Mouse (Mus musculus): ENCODE results near the gene Pnldc1. TPM values are rescaled to one million over a fixed set of nuclear protein-coding genes. Genes with fewer than 3 reads are reported as not detected.

Gene Pnldc1
- polyA plus RNA-seq, 1 experiment from 2014 or later: 0.63 TPM

DNA sequence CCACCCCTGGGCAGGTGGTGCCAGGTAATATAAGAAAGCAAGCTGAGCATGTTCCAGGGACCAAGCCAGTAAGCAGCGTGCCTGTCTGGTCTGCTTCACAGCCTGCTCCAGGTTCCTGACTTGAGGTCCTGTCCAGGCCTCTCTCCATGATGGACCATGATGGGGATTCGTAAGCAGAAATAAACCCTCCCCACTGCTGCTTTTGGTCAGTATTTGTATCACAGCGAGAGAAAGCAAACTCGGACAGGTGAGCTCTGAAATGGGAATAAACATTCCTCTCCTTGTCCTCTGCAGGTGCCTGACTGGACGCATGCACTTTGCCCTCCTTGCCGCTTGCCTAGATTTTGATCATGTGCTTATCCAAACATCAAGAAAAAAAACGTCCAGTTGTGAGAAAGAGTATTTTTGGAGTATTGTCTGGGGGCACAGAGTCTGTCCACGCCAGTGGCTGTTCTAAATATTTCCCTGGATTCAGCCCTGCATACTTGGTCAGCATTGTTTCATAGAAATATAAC, 51.0 kb downstream of the Pnldc1 start:
- no peak for TF ChIP-seq EP300 (optimal IDR thresholded peaks at IDR 0.05)
- TF ChIP-seq CTCF (IDR thresholded peaks at IDR 0.05; ENCODE audit: low read depth): no peak

DNA sequence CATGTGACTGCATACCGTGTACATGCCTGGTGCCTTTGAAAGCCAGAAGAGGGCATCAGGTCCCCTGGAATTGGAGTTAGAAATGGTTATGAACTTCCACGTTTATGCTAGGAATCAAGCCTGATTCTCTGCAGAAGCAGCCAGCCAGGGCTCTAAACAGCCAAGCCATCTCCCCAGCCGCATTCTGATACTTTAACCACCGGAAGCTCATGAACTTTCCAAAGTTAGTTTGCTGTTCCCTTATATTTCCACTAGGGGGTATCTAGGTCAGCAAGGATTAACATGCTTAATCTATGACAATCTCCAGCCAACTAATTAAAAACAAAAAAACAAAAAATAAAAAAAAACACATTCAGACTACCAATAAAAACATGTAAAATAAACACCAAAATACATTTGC, 52.0 kb downstream of the Pnldc1 start:
- no peak overlapping the region for H3K27ac ChIP-seq (replicated peaks)
- TF ChIP-seq EP300 (optimal IDR thresholded peaks at IDR 0.05) (no peak), CTCF (IDR thresholded peaks at IDR 0.05; ENCODE audit: low read depth) (peak; percentile 66)
- ATAC-seq (ENCODE audit: low FRiP score, low TSS enrichment) (no peak), DNase-seq (ENCODE audit: low spot score) (no peak)
- no peaks in the 10 kb centered on the region for H3K9me3 ChIP-seq (ENCODE audit: control insufficient read depth, low read length)
- WGBS: 48% methylated on average over 4 of the region's 4 CpGs
- no peaks in the 10 kb centered on the region for H3K4me1 ChIP-seq (replicated peaks; ENCODE audit: control insufficient read depth, insufficient read depth)
- H3K27me3 ChIP-seq (ENCODE audit: control insufficient read depth, insufficient read depth, low read length): no peaks in the 10 kb centered on the region
- H3K4me3 ChIP-seq (ENCODE audit: low read depth, low read length): no peak overlapping the region
- H3K9ac ChIP-seq (ENCODE audit: low read length): no peak overlapping the region
- no peaks in the 10 kb centered on the region for H3K36me3 ChIP-seq (ENCODE audit: control insufficient read depth, insufficient read depth, low read length)
- no peak overlapping the region for H3K4me2 ChIP-seq (replicated peaks; ENCODE audit: low read depth)

More for the DNA sequence above, 51.0 kb downstream of the Pnldc1 start:
- Histone ChIP-seq H3K4me2 (replicated peaks; ENCODE audit: low read depth) (no peak overlapping the region), H3K36me3 (ENCODE audit: control insufficient read depth, insufficient read depth, low read length) (no peaks in the 10 kb centered on the region), H3K4me1 (replicated peaks; ENCODE audit: control insufficient read depth, insufficient read depth) (no peaks in the 10 kb centered on the region), H3K27ac (replicated peaks) (no peak overlapping the region), H3K9ac (ENCODE audit: low read length) (no peak overlapping the region), H3K9me3 (ENCODE audit: control insufficient read depth, low read length) (no peaks in the 10 kb centered on the region), H3K27me3 (ENCODE audit: control insufficient read depth, insufficient read depth, low read length) (no peaks in the 10 kb centered on the region), H3K4me3 (ENCODE audit: low read depth, low read length) (no peak overlapping the region)
- no peak for ATAC-seq (ENCODE audit: low FRiP score, low TSS enrichment)
- no peak for DNase-seq (ENCODE audit: low spot score)
- 57% methylated on average over 8 of the region's 8 CpGs for WGBS

- Histone ChIP-seq H3K4me2 (replicated peaks; ENCODE audit: low read depth) (no peak overlapping the region), H3K4me1 (replicated peaks; ENCODE audit: control insufficient read depth, insufficient read depth) (no peaks in the 10 kb centered on the region), H3K27ac (replicated peaks) (no peak overlapping the region), H3K27me3 (ENCODE audit: control insufficient read depth, insufficient read depth, low read length) (no peaks in the 10 kb centered on the region), H3K9me3 (ENCODE audit: control insufficient read depth, low read length) (no peaks in the 10 kb centered on the region), H3K36me3 (ENCODE audit: control insufficient read depth, insufficient read depth, low read length) (no peaks in the 10 kb centered on the region), H3K4me3 (ENCODE audit: low read depth, low read length) (no peak overlapping the region), H3K9ac (ENCODE audit: low read length) (no peak overlapping the region)
- TF ChIP-seq CTCF (IDR thresholded peaks at IDR 0.05; ENCODE audit: low read depth) (no peak), EP300 (optimal IDR thresholded peaks at IDR 0.05) (no peak)
- no peak for DNase-seq (ENCODE audit: low spot score)
- ATAC-seq (ENCODE audit: low FRiP score, low TSS enrichment): no peak
- WGBS: 27% methylated on average over 3 of the region's 3 CpGs
These were observed 52.6 kb downstream of the Pnldc1 start for GRCm38 (mm10) chr17:12857395-12857794.

GRCm38 (mm10) chr17:12854386-12854785, 55.6 kb downstream of the Pnldc1 start:
- TF ChIP-seq CTCF (IDR thresholded peaks at IDR 0.05; ENCODE audit: low read depth): no peak
- Histone ChIP-seq H3K4me2 (replicated peaks; ENCODE audit: low read depth) (no peak overlapping the region), H3K27me3 (ENCODE audit: control insufficient read depth, insufficient read depth, low read length) (no peaks in the 10 kb centered on the region), H3K9ac (ENCODE audit: low read length) (no peak overlapping the region), H3K9me3 (ENCODE audit: control insufficient read depth, low read length) (no peaks in the 10 kb centered on the region), H3K4me3 (ENCODE audit: low read depth, low read length) (no peak overlapping the region), H3K36me3 (ENCODE audit: control insufficient read depth, insufficient read depth, low read length) (no peaks in the 10 kb centered on the region), H3K27ac (replicated peaks) (no peak overlapping the region), H3K4me1 (replicated peaks; ENCODE audit: control insufficient read depth, insufficient read depth) (no peaks in the 10 kb centered on the region)
- ATAC-seq (ENCODE audit: low FRiP score, low TSS enrichment) (no peak), DNase-seq (ENCODE audit: low spot score) (no peak)
- 91% methylated on average over 11 of the region's 11 CpGs for WGBS

GRCm38 (mm10) chr17:12853821-12854220, 56.2 kb downstream of the Pnldc1 start:
- H3K9me3 ChIP-seq (ENCODE audit: control insufficient read depth, low read length): no peaks in the 10 kb centered on the region
- WGBS: 85% methylated on average over 2 of the region's 2 CpGs
- ATAC-seq (ENCODE audit: low FRiP score, low TSS enrichment): no peak
- no peak overlapping the region for H3K9ac ChIP-seq (ENCODE audit: low read length)
- no peaks in the 10 kb centered on the region for H3K36me3 ChIP-seq (ENCODE audit: control insufficient read depth, insufficient read depth, low read length)
- no peaks in the 10 kb centered on the region for H3K4me1 ChIP-seq (replicated peaks; ENCODE audit: control insufficient read depth, insufficient read depth)
- no peak for TF ChIP-seq CTCF (IDR thresholded peaks at IDR 0.05; ENCODE audit: low read depth)
- no peak for TF ChIP-seq EP300 (optimal IDR thresholded peaks at IDR 0.05)
- DNase-seq (ENCODE audit: low spot score): no peak
- no peaks in the 10 kb centered on the region for H3K27me3 ChIP-seq (ENCODE audit: control insufficient read depth, insufficient read depth, low read length)
- no peak overlapping the region for H3K27ac ChIP-seq (replicated peaks)
- H3K4me3 ChIP-seq (ENCODE audit: low read depth, low read length): no peak overlapping the region
- no peak overlapping the region for H3K4me2 ChIP-seq (replicated peaks; ENCODE audit: low read depth)

DNA sequence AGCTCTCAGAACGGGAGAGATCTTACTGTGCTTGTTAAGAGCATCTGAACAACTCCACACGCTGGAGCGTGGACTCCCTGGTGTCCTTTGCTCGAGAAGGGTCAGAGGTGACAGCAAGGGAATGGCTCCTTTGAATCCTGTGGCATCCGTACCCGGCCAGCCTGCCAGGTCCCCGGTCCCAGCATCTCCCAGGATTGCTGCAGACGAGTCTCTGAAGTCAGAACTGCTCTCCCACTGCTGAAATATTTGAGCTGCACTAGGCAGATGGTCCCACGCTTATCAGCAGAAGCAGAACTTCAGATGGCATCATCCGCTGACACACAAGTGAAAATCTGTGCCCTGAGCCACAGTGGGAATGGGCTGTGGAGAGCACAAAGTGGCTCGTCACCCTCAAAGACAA, 58.3 kb downstream of the Pnldc1 start:
- H3K36me3 ChIP-seq (ENCODE audit: control insufficient read depth, insufficient read depth, low read length): no peaks in the 10 kb centered on the region
- no peak overlapping the region for H3K4me3 ChIP-seq (ENCODE audit: low read depth, low read length)
- WGBS: 83% methylated on average over 11 of the region's 11 CpGs
- H3K27ac ChIP-seq (replicated peaks): no peak overlapping the region
- no peak for TF ChIP-seq CTCF (IDR thresholded peaks at IDR 0.05; ENCODE audit: low read depth)
- TF ChIP-seq EP300 (optimal IDR thresholded peaks at IDR 0.05): no peak
- H3K9me3 ChIP-seq (ENCODE audit: control insufficient read depth, low read length): no peaks in the 10 kb centered on the region
- ATAC-seq (ENCODE audit: low FRiP score, low TSS enrichment) (no peak), DNase-seq (ENCODE audit: low spot score) (no peak)
- no peak overlapping the region for H3K9ac ChIP-seq (ENCODE audit: low read length)
- H3K4me2 ChIP-seq (replicated peaks; ENCODE audit: low read depth): no peak overlapping the region
- H3K27me3 ChIP-seq (ENCODE audit: control insufficient read depth, insufficient read depth, low read length): no peaks in the 10 kb centered on the region
- H3K4me1 ChIP-seq (replicated peaks; ENCODE audit: control insufficient read depth, insufficient read depth): no peaks in the 10 kb centered on the region

Data from stomach, postnatal 0 days (tissue).